Mouse (Mus musculus): Measurements from ENCODE around the gene Acot2. TPM values are rescaled to one million over a fixed set of nuclear protein-coding genes. Genes with fewer than 3 reads are reported as not detected.
A peak's percentile ranks its signal among the peaks of the same experiment; 100 is the strongest.
"Not testable (repeated sequence)": the region's sequence is repeated elsewhere in the genome, so short reads cannot be mapped to it uniquely, and the experiment has no call there.

Gene Acot2
- polyA plus RNA-seq, 1 experiment = 32.9 TPM

GRCm38 (mm10) chr12:84034108-84034507 lies 46.4 kb downstream of the Acot2 start:
- 45% methylated on average over 4 of the region's 4 CpGs for WGBS
- TF ChIP-seq CTCF (conservative IDR thresholded peaks at IDR 0.05; ENCODE audit: insufficient read depth, insufficient read length, low read depth, low read length) (no peak), POLR2A (IDR thresholded peaks at IDR 0.05; ENCODE audit: low read depth, low read length) (no peak)
- Histone ChIP-seq H3K27me3 (replicated peaks; ENCODE audit: control insufficient read depth, insufficient read depth, low read length) (no peaks in the 10 kb centered on the region), H3K4me3 (ENCODE audit: insufficient read depth, low read depth, low read length) (no peak overlapping the region), H3K27ac (ENCODE audit: insufficient read depth, low read depth, low read length) (no peak overlapping the region), H3K36me3 (ENCODE audit: control insufficient read depth, insufficient read depth, low read length) (no peaks in the 10 kb centered on the region), H3K4me1 (ENCODE audit: control insufficient read depth, insufficient read depth, low read length) (peaks cover 10% of the 10 kb centered on the region; the same call in 1 of the 2 replicates)
- no peak for DNase-seq

GRCm38 (mm10) chr12:84038241-84038640 lies 50.6 kb downstream of the Acot2 start, which contains the start of gene Acot4:
TSS of gene Acot4 (plus strand) at chr12:84038379.
- peaks cover 20% of the 10 kb centered on the region; the same call in 1 of the 2 replicates for H3K4me1 ChIP-seq (ENCODE audit: control insufficient read depth, insufficient read depth, low read length)
- peak within 1 kb of the TSS; percentile 82 for H3K27ac ChIP-seq (ENCODE audit: insufficient read depth, low read depth, low read length)
- H3K27me3 ChIP-seq (replicated peaks; ENCODE audit: control insufficient read depth, insufficient read depth, low read length); H3K36me3 ChIP-seq (ENCODE audit: control insufficient read depth, insufficient read depth, low read length): not testable (repeated sequence)
- peak; percentile 31 for TF ChIP-seq POLR2A (IDR thresholded peaks at IDR 0.05; ENCODE audit: low read depth, low read length)
- 11% methylated on average over 32 of the region's 32 CpGs for WGBS
- H3K4me3 ChIP-seq (ENCODE audit: insufficient read depth, low read depth, low read length) = peak within 1 kb of the TSS; percentile 72
- DNase-seq = peak; percentile 93

- Histone ChIP-seq H3K4me3 (ENCODE audit: insufficient read depth, low read depth, low read length) (peak within 1 kb of the TSS; percentile 72), H3K27ac (ENCODE audit: insufficient read depth, low read depth, low read length) (peak within 1 kb of the TSS; percentile 82), H3K4me1 (ENCODE audit: control insufficient read depth, insufficient read depth, low read length) (peaks cover 17% of the 10 kb centered on the region; the same call in 1 of the 2 replicates)
- not testable (repeated sequence) for H3K36me3 ChIP-seq (ENCODE audit: control insufficient read depth, insufficient read depth, low read length); H3K27me3 ChIP-seq (replicated peaks; ENCODE audit: control insufficient read depth, insufficient read depth, low read length)
- WGBS = 3% methylated on average over 39 of the region's 39 CpGs
- DNase-seq = peak; percentile 77
These were observed 51.0 kb downstream of the Acot2 start, which contains the start of gene Gm49366 for GRCm38 (mm10) chr12:84038691-84039111. TSS of gene Gm49366 (plus strand) at chr12:84038935.

- TF ChIP-seq CTCF (conservative IDR thresholded peaks at IDR 0.05; ENCODE audit: insufficient read depth, insufficient read length, low read depth, low read length) (no peak), POLR2A (IDR thresholded peaks at IDR 0.05; ENCODE audit: low read depth, low read length) (no peak)
- H3K27me3 ChIP-seq (replicated peaks; ENCODE audit: control insufficient read depth, insufficient read depth, low read length) = no peaks in the 10 kb centered on the region
- WGBS = 45% methylated on average over 5 of the region's 5 CpGs
- H3K27ac ChIP-seq (ENCODE audit: insufficient read depth, low read depth, low read length) = peak overlapping the region; percentile 99
- DNase-seq = peak; percentile 92
- peaks cover 17% of the 10 kb centered on the region; the same call in 1 of the 2 replicates for H3K4me1 ChIP-seq (ENCODE audit: control insufficient read depth, insufficient read depth, low read length)
- no peak overlapping the region for H3K4me3 ChIP-seq (ENCODE audit: insufficient read depth, low read depth, low read length)
- H3K36me3 ChIP-seq (ENCODE audit: control insufficient read depth, insufficient read depth, low read length) = no peaks in the 10 kb centered on the region
These were observed 54.6 kb downstream of the Acot2 start for GRCm38 (mm10) chr12:84042248-84042647.

Other genes starting within 250 kb of the Acot2 start
- 2.4 and 3.0 TPM in 2 replicates for gene Papln, start 224.2 kb upstream of the Acot2 start, polyA plus RNA-seq (2012; rRNA removed)
- gene Numb, start 65.9 kb upstream of the Acot2 start, polyA plus RNA-seq (2012; rRNA removed) = 63.7 and 76.5 TPM in 2 replicates
- 5.7 and 7.4 TPM in 2 replicates for gene Riox1, start 37.3 kb upstream of the Acot2 start, polyA plus RNA-seq (2012; rRNA removed)
- gene Heatr4, start 3.0 kb upstream of the Acot2 start, polyA plus RNA-seq (2012; rRNA removed) = 0.04 TPM in 1 of 2 replicates, not detected in the other
- gene Acot1, start 21.6 kb downstream of the Acot2 start, polyA plus RNA-seq (2012; rRNA removed) = 67.8 and 73.1 TPM in 2 replicates
- gene Acot4, start 50.5 kb downstream of the Acot2 start, polyA plus RNA-seq (2012; rRNA removed) = 47.8 and 63.5 TPM in 2 replicates
- 0.35 TPM in 1 of 2 replicates, not detected in the other for gene Gm49366, start 51.1 kb downstream of the Acot2 start, polyA plus RNA-seq (2012; rRNA removed)
- 30.7 and 37.0 TPM in 2 replicates for gene Acot3, start 64.3 kb downstream of the Acot2 start, polyA plus RNA-seq (2012; rRNA removed)
- gene Acot5, start 81.5 kb downstream of the Acot2 start, polyA plus RNA-seq (2012; rRNA removed) = 0.12 and 0.16 TPM in 2 replicates
- gene Acot6, start 112.8 kb downstream of the Acot2 start, polyA plus RNA-seq (2012; rRNA removed) = 6.9 and 7.1 TPM in 2 replicates
- 5.0 and 6.3 TPM in 2 replicates for gene Dnal1, start 126.5 kb downstream of the Acot2 start, polyA plus RNA-seq (2012; rRNA removed)
- gene Pnma1, start 160.6 kb downstream of the Acot2 start, polyA plus RNA-seq (2012; rRNA removed) = 0.05 TPM in 1 of 2 replicates, not detected in the other
- gene Elmsan1, start 231.0 kb downstream of the Acot2 start, polyA plus RNA-seq (2012; rRNA removed) = 6.7 and 7.4 TPM in 2 replicates